Mouse (Mus musculus) CH12.LX (cell line): Measurements from ENCODE around the gene Prss12. TPM values are rescaled to one million over a fixed set of nuclear protein-coding genes. Genes with fewer than 3 reads are reported as not detected.

ENCODE experiments used
- DNase-seq: peaks from one replicate; pipeline ENCODE4 v3.0.0-alpha.2; 2013; ENCODE audit errors: extremely low read depth
- H3K27ac ChIP-seq: 2 replicates; pipeline ENCODE4 v1.5.1; 2012; ENCODE audit warnings: low read depth, mild to moderate bottlenecking, control low read depth, moderate library complexity; ENCODE audit not compliant: insufficient read depth
- H3K27me3 ChIP-seq: replicated peaks from 2 replicates; pipeline ENCODE3; 2012; ENCODE audit warnings: inconsistent platforms
- H3K36me3 ChIP-seq, 2 experiments: replicated peaks in 1 of 2; 2 replicates each; pipeline versions ENCODE3 to v1.6.1; 2012; ENCODE audit warnings: inconsistent platforms in 1 of 2, low read length in 1 of 2, mild to moderate bottlenecking in 1 of 2, mixed read lengths in 1 of 2, moderate library complexity in 1 of 2; ENCODE audit not compliant: control insufficient read depth in 1 of 2, insufficient read depth in 1 of 2
- H3K4me1 ChIP-seq, 2 experiments: 2 replicates each; pipeline ENCODE4 v1.6.1; 2012; ENCODE audit warnings: inconsistent platforms in 1 of 2, moderate library complexity in 1 of 2; ENCODE audit not compliant: insufficient read depth in 2 of 2, control insufficient read depth in 1 of 2
- H3K4me2 ChIP-seq: 2 replicates; pipeline ENCODE4 v1.6.1; 2012; ENCODE audit warnings: low read depth, mild to moderate bottlenecking, control low read depth; ENCODE audit not compliant: poor library complexity, insufficient read depth, severe bottlenecking
- H3K4me3 ChIP-seq, 3 experiments: fragments of 150-350 bp in 1 of 3; sonication (generic) in 1 of 3; replicated peaks in 1 of 3; 2 replicates each; pipeline versions ENCODE3 to v1.5.1; 2011 to 2012; ENCODE audit warnings: low read depth in 2 of 3, low read length in 2 of 3, mild to moderate bottlenecking in 2 of 3, moderate library complexity in 2 of 3, control low read depth in 1 of 3, improper control_type of control experiment in 1 of 3, inconsistent platforms in 1 of 3, mixed read lengths in 1 of 3; ENCODE audit not compliant: poor library complexity in 1 of 3
- H3K79me2 ChIP-seq: replicated peaks from 2 replicates; pipeline ENCODE4 v1.6.1; 2012; ENCODE audit warnings: mild to moderate bottlenecking, moderate library complexity; ENCODE audit not compliant: control insufficient read depth, poor library complexity, insufficient read depth, severe bottlenecking; ENCODE audit errors: extremely low read depth
- H3K9ac ChIP-seq: 2 replicates; pipeline ENCODE4 v1.6.1; 2012; ENCODE audit warnings: low read depth, mild to moderate bottlenecking, control low read depth, moderate library complexity; ENCODE audit not compliant: insufficient read depth
- H3K9me3 ChIP-seq: replicated peaks from 2 replicates; pipeline ENCODE3; 2012; ENCODE audit warnings: low read length, inconsistent platforms, mixed read lengths
- BHLHE40 ChIP-seq: IDR thresholded peaks from 2 replicates; pipeline ENCODE4 v1.6.1; 2011; ENCODE audit warnings: mild to moderate bottlenecking, low read depth, low read length, improper control_type of control experiment
- CHD2 ChIP-seq: IDR thresholded peaks from 2 replicates; pipeline ENCODE4 v1.6.1; 2011; ENCODE audit warnings: low read length, improper control_type of control experiment
- CTCF ChIP-seq, 2 experiments: IDR thresholded peaks in 1 of 2; conservative IDR thresholded peaks in 1 of 2; 2 replicates each; pipeline ENCODE4 v1.5.1; 2011 to 2012; ENCODE audit warnings: low read depth in 2 of 2, low read length in 2 of 2, improper control_type of control experiment in 1 of 2, inconsistent platforms in 1 of 2, mild to moderate bottlenecking in 1 of 2, moderate library complexity in 1 of 2
- JUN ChIP-seq: IDR thresholded peaks from 2 replicates; pipeline ENCODE4 v1.6.1; 2011; ENCODE audit warnings: low read depth, mild to moderate bottlenecking, low read length, improper control_type of control experiment, moderate library complexity; ENCODE audit not compliant: insufficient read depth
- KAT2A ChIP-seq: IDR thresholded peaks from 2 replicates; pipeline ENCODE4 v1.6.1; 2012; ENCODE audit warnings: low read length, improper control_type of control experiment, inconsistent platforms; ENCODE audit not compliant: insufficient replicate concordance
- MAX ChIP-seq: IDR thresholded peaks from 2 replicates; pipeline ENCODE4 v1.6.1; 2011; ENCODE audit warnings: low read length, improper control_type of control experiment
- MEF2A ChIP-seq: IDR thresholded peaks from 2 replicates; pipeline ENCODE4 v1.6.1; 2014; ENCODE audit warnings: low read depth, mild to moderate bottlenecking, inconsistent platforms, low read length, improper control_type of control experiment, borderline replicate concordance
- NELFE ChIP-seq: IDR thresholded peaks from 2 replicates; pipeline ENCODE4 v1.6.1; 2011; ENCODE audit warnings: low read depth, low read length, improper control_type of control experiment
- NRF1 ChIP-seq: IDR thresholded peaks from 2 replicates; pipeline ENCODE4 v1.6.1; 2014; ENCODE audit warnings: low read depth, mild to moderate bottlenecking, inconsistent platforms, low read length, improper control_type of control experiment, moderate library complexity
- PAX5 ChIP-seq: IDR thresholded peaks from 2 replicates; pipeline ENCODE4 v1.6.1; 2012; ENCODE audit warnings: low read length, inconsistent platforms, mixed read lengths
- SIN3A ChIP-seq: IDR thresholded peaks from 2 replicates; pipeline ENCODE4 v1.6.1; 2012; ENCODE audit warnings: low read length, improper control_type of control experiment, inconsistent platforms
- TBP ChIP-seq: conservative IDR thresholded peaks from 2 replicates; pipeline ENCODE4 v1.6.1; 2011; ENCODE audit warnings: low read depth, low read length, improper control_type of control experiment
- ZC3H11A ChIP-seq: IDR thresholded peaks from 2 replicates; pipeline ENCODE4 v1.6.1; 2012; ENCODE audit warnings: low read depth, mild to moderate bottlenecking, inconsistent platforms, low read length, improper control_type of control experiment
- ZMIZ1 ChIP-seq: IDR thresholded peaks from 2 replicates; pipeline ENCODE4 v1.6.1; 2012; ENCODE audit warnings: low read depth, mild to moderate bottlenecking, inconsistent platforms, low read length, improper control_type of control experiment
- ZNF384 ChIP-seq: IDR thresholded peaks from 2 replicates; pipeline ENCODE4 v1.6.1; 2012; ENCODE audit warnings: low read depth, low read length, improper control_type of control experiment, inconsistent platforms
- dilution Hi-C: fragments of 300-500 bp; cut with MboI; formaldehyde crosslinking; loops from 2 replicates; pipeline ENCODE4 v1.14.3; 2020; ENCODE audit warnings: low sequenced_read_pairs; ENCODE audit not compliant: extremely low pct_unique_long_range_greater_than_20kb, extremely low pct_ligation_motif_present
- in situ Hi-C: fragments of 300-500 bp; cut with MboI; formaldehyde crosslinking; loops from 3 replicates; pipeline ENCODE4 v1.14.3; 2019; ENCODE audit warnings: low sequenced_read_pairs, low pct_ligation_motif_present, low pct_unique_long_range_greater_than_20kb, mixed read lengths
- polyA plus RNA-seq: library from polyadenylated mRNA; unstranded; fragments of >175 nt; gene quantifications from 2 replicates; pipeline ENCODE4 v1.2.1, GENCODE M21; 2012; ENCODE audit warnings: low read depth; ENCODE audit not compliant: insufficient read length
- total RNA-seq, 2 experiments: library from RNA; depleted of rRNA; stranded (reverse); fragments of 300-350 nt in 1 of 2; fragments of >200 nt in 1 of 2; gene quantifications; 2 replicates each; pipeline ENCODE4 v1.2.3; 2012 to 2014

Prss12 gene
- total and polyA plus RNA-seq, 3 experiments: 0.13 TPM; not detected in 2

DNA sequence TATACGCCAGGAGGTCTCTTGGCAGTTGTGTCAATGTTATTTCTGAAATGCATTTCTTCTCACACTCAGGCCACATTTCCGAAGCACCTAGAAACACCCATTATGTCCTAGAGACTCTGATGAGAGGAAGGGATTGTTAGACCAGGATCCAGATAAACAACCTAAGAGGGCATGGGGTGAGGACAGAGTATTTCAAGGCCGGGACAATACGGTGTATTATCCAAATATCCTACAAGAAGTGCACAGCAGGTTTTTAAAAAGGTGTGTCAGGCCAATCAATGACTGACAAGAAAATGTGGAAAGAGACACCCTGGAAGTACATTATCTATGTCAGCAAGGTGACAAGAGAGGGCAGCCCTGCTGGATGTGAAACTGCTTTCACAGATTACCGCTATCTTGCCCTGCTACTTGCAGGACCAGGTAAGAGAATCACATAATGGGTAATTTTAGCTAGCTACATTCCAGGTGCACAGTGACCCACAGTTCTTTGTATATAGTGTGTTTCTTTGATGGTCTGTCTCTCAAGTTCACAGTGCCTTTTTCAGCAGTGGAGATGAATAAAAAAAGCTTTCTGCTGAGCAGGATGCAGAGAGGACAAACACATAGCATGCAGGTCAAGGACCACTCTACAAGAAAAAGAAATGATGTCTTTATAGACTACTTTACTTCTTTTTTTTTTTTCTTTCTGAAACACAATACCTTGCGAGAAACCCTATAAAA is 97.0 kb downstream of the Prss12 start:
- dilution Hi-C loops: no loop called here
- in situ Hi-C loops: no loop called here

DNA sequence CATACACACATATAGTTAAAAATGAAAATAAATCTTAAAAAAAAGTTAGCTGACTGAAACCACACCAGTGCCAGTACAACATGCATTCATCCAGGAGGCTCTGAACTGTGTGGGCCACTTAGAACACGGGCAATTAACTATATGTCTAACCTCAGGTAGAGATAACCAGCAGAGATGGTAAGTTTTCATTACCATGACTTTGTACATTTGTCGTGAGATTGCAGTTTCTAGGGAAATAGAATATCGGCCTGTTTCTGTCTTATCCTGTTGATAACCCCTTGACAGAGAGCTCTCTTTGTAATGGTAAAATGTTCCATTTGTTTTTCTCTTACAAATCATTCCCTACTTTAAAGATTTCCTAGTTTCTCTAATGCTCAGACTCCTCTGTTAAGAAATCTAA is 103.8 kb downstream of the Prss12 start:
- Histone ChIP-seq H3K4me3 (no peak overlapping the region), H3K9ac (no peak overlapping the region), H3K27me3 (no peaks in the 10 kb centered on the region), H3K4me2 (no peak overlapping the region), H3K9me3 (no peaks in the 10 kb centered on the region), H3K4me1 (0 out of 4 replicates have a peak, but pooled peaks cover 0 to 2% of the 10 kb centered on the region in 2 experiments), H3K79me2 (no peaks in the 10 kb centered on the region), H3K27ac (no peak overlapping the region), H3K36me3 (no peaks in the 10 kb centered on the region)
- DNase-seq: no peak
- dilution Hi-C loops (no loop called here), in situ Hi-C loops (no loop called here)
- TF ChIP-seq NELFE (no peak), PAX5 (no peak), ZMIZ1 (no peak), NRF1 (no peak), MEF2A (no peak), JUN (no peak), TBP (no peak), ZC3H11A (no peak), MAX (no peak), BHLHE40 (no peak)

More for the DNA sequence above, 97.0 kb downstream of the Prss12 start:
- H3K4me3 ChIP-seq: no peak overlapping the region
- 0 out of 4 replicates have a peak, but pooled peaks cover 0 to 2% of the 10 kb centered on the region in 2 experiments for H3K4me1 ChIP-seq
- no peaks in the 10 kb centered on the region for H3K27me3 ChIP-seq
- H3K9me3 ChIP-seq: no peaks in the 10 kb centered on the region
- H3K27ac ChIP-seq: no peak overlapping the region
- no peak for DNase-seq
- H3K36me3 ChIP-seq: no peaks in the 10 kb centered on the region
- TF ChIP-seq JUN (no peak), MAX (no peak), SIN3A (no peak), ZNF384 (no peak), NRF1 (no peak), KAT2A (no peak), CTCF (conservative IDR thresholded peaks at IDR 0.05 in 1 of 2, IDR thresholded peaks at IDR 0.05 in 1 of 2; ENCODE audit: low read depth in 2 of 2, low read length in 2 of 2) (no peak), CHD2 (no peak)
- H3K9ac ChIP-seq: no peak overlapping the region
- H3K79me2 ChIP-seq: no peaks in the 10 kb centered on the region
- H3K4me2 ChIP-seq: no peak overlapping the region
